Mouse (Mus musculus): ENCODE results near the gene Akap2.

GRCm38 (mm10) chr4:57701576-57701975 lies 15.9 kb upstream of the Akap2 start:
- TF ChIP-seq POLR2A (IDR thresholded peaks at IDR 0.05; ENCODE audit: extremely low read depth, insufficient read depth, low read length) (no peak), CTCF (IDR thresholded peaks at IDR 0.05; ENCODE audit: low read depth, low read length) (no peak)
